Mouse (Mus musculus) c-Kit-positive CD71-negative TER-119-negative erythroid progenitor cells, embryonic 14.5 days (primary cell): Measurements from ENCODE around the gene Irx1.

ENCODE experiments used
- DNase-seq: peaks from one replicate; pipeline ENCODE4 v3.0.0-alpha.2; 2013; ENCODE audit warnings: low read depth

The Irx1 gene

DNA sequence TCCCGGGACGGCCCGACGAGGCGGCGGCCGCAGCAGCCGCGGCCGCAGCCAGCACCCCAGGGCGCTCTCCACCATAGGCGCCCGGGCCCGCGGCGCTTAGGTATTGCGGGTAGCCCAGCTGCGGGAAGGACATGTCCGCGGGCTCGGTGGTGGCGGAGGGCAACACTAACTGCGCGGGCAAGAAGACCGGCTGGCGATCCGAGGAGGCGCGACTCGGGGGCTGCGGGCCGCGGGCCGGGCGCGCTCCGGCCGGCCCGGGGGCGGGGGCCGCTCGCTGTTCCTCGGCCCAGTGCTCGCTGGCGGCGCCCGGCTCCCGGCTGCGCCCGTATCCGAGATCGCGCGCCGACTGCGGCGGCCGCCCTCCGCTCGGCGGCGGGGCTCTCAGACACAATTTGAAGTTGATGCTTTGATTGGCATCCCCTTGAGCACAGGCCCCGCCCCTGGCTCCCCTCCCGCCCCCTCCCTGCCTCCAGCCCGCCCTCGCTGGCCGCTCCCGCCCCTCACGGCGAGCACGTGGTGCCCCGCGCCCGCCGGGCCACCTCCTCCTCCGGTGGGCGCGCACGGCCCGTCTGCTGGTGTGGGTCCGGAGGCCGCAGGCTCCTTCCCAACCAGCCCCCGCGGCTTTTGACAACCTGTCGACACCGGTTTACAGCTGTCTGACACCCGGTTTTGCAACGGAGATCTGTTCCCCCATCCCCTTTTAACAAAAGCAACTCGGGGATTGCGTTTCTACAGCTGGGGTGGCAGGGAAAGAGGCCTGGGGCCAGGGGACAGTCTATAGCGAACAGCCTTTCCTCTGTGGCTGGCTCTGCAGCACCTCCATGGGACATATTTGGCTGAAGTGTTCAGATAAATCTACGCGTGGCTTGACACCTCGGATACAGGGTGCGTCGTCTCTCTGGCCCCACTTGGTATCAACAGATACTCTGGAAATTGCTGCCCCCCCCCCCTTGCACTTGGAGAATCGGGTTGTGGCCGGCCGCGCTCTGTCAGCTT lies at the start of gene Irx1:
TSS of gene Irx1 (minus strand) at position 368 of the 996 bp plus-strand sequence.
- no peak for DNase-seq

DNA sequence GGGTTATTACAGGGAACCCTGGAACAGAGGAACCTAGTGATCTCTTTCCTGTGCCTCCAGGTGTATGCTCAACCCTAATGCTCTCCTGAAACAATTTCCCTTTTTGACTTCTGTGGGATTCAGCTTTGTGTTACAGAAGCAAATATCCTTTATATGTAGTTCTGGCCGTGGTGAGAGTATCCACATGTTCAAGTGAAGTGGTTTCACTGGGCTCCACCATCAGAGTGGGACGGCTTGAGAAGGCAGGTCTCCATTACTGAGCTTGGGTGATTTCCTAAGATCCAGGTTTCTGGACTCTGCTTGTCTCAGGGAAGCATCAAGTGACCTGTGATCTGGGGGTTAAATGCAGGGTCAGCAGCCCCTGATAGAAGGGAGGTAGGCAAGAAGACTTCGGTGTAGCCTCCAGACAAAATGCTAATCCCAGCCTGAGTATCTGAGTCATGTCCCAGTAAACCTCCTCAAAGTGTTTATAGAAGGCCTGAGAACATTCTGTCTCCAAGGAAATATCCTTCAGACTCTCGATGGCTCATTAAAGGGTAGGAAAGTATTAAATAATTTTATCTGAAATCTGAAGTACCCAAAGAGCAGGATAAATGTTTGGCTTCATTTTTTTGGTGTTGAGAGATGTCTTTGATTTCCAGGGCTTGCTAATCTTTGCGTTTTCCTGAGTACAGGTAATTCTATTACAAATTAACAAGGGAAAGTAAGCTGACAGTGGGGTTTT lies 16.6 kb upstream of the Irx1 start:
- DNase-seq, result no peak

- DNase-seq, result no peak
Measured at GRCm38 (mm10) chr13:71975753-71976152, 12.2 kb upstream of the Irx1 start.

DNA sequence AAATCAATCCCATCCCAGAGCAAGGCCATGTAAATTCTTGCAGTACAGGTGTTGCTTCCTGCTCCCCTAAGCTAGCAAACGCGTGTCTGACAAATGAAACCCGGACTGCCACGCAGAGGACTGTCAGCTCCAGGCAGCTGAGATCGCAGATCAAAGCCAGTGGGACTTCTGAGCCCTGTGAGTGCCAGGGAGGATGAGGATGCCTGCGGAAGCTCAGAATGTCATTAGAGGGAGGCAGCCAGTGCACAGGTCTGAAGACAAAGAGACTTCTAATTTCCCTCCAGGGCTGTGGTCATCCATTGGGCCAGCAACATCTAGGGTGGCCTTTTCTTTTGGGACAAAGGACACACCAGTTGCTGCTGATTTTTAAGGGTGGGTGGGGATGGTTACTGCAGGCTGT lies 4.8 kb upstream of the Irx1 start:
- DNase-seq, result no peak

- no peak for DNase-seq
Measured at GRCm38 (mm10) chr13:71967341-71968250, 4.1 kb upstream of the Irx1 start.

DNA sequence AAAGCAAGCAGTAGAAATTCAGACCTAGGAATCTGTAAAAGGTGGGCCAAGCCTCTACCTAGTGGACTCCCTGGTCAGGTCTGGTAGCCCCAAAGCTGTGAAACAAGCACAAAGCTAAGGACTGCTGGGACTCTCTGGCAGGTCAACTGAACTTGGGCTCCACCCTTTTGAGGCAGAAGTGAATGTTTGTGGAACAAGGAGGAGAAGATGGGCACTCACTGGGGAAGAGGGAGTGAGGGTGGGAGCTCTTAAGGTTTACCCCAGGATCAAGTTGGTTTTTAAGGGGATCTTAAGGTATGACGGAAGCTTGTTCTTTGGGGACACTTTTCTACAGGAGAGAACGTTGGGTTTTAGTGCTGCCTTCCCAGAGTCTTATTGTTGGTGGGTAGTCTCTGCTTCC lies 3.1 kb upstream of the Irx1 start:
- DNase-seq, result no peak

GRCm38 (mm10) chr13:71964366-71964765 lies 843 bp upstream of the Irx1 start:
- no peak for DNase-seq

DNA sequence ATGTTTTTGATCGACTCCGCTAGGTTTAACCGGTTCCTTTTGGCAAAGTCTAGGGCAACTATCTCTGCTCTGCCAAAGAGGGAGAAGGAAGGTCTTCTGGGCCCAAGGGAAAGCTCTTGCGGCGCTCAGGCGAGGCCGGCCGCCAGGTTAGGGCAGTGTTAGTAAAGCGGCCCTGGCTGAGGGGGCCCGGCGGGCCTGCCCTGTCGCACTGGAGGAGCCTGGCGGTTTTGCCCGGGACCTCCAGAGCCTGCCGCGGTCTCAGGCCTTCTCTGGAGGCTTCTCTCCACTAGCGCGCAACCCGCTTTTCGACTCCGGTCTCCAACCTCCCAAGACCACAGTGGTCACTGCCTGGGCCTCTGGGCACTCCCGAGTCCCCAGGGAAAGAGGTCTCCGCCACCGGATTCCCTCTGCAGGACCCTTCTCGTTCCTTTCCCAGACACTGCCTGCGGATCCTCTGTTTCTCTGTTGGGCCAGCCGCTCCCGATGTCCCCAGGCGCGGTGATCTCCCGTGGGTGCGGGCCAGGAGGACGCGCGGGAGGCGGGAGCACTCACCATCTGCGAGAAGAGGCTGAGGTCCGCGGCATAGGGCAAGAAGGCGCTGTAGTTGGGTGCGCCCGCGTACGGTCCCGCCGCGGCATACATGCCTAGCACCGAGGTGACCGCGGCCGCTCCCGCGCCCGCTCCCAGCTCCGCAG lies 715 bp downstream of the Irx1 start:
- no peak for DNase-seq

- no peak for DNase-seq
Measured at GRCm38 (mm10) chr13:71961891-71962660, 1.4 kb downstream of the Irx1 start.

DNA sequence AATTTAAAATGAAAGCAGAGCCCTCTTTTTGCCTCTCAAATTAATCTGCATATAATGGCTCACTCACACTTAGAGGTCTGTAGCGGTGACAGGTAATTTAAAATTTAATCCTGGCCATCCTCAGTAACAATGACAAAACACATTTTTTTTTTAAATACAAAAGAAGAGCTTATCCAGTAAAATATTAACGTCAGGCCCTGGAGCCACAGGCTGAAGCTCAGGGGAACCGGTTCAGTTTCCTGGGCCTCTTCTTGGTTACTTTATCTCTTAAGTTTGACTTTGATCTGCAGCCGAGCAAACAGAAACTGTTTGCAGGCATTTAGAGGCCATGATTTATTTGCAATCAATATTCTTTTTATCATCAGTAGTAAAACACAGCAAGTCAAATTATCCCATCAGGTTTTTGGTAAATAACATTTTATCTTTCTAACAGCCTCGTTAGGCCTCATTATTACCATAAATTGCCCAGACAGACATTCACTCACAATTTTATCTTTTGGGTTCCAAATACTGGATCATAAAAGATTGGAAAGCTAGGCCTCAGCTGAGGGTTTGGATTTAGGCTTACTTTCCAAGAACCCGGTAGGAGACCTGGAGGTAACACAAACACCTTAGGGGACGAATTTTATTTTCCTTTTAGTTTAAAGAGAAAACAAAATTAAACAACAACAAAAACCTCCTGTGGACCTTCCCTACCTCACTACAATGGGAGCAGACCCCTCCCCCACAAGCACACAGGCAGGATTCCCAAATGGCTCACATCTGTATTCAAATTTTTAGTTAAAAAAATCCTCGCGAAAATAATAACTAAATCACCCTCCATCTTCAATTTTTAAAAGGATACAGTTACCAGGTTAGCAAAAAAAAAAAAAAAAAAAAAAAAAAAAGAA lies 2.4 kb downstream of the Irx1 start:
- no peak for DNase-seq

DNA sequence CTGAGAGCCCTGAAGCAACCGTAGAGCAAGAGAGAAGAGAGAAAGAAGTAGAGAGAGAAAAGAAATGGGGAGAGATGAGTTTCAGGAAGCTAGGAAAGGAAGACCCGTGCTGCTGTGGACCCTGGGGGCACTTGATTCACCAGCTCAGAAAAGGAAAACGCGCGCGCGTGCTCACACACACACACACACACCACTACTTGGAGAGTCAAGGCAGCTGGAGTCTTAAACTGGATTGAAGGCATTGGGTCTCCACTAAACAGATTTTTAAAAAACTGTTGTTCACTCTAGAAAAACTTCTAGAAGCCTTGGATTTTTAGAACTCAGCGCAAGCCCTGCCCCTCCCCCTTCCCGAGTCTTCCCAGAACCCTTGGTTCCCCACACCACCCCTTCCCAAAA lies 3.2 kb downstream of the Irx1 start:
- no peak for DNase-seq

DNA sequence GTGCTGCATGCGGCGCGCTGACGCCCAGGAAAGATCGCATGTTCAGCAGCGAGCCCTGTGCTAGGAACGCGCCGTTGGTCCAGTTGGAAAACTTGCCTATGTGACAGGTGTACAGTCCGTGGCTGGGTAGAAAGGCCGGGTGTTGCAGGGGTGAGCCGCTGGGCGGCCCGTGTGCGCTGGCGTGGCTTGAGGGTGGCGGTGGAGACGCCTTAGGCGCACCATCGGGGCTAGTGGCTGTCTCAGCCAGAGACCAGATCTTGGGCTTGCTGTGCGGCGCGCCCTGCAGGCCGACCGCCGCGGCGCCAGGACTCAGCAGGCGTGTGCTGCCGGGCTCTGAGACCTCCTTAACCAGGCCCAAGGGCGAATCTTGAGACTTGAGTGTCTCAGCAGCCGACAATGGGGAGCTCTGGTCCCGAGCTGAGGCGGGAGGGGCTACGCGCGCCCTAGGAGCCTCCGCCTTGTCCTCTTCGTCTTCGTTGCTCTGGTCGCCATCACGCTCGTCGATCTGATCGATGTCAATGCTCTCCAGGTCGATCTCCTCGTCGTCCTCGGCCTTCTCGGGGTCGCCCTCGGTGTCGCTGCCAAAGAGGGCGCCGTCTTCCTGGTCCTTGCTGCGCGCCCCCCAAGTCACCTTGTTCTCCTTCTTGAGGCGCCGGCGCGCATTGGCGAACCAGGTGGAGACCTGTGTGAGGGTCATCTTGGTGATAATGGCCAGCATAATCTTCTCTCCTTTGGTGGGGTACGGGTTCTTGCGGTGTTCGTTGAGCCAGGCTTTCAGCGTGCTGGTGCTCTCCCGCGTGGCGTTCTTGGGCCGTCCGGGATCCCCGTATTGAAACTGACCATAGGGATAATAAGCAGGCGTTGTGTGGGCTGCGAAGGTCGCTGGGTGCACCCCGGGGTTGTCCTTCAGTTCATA lies 3.9 kb downstream of the Irx1 start:
- no peak for DNase-seq

DNA sequence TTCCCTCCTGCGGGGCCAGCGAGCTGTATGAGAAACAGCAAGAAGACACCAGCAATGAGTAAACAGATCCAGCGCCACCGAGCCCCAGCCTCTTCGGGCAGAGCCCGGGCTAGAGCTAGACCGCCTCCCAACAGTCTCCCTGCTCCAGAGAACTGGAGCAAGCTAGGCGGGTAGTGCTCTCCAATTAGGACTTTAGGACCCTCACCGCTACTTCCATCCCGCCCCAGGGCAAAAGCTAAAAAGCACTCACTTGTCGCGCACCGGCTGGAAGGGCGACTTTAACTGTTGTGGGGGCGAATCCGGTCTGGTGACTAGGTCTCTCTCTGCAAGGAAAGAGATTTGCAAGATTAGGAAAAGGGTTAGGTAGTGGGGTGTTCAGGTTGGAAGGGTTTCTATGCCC lies 4.9 kb downstream of the Irx1 start:
- no peak for DNase-seq

GRCm38 (mm10) chr13:71957811-71958351 lies 5.6 kb downstream of the Irx1 start:
- DNase-seq, result no peak

DNA sequence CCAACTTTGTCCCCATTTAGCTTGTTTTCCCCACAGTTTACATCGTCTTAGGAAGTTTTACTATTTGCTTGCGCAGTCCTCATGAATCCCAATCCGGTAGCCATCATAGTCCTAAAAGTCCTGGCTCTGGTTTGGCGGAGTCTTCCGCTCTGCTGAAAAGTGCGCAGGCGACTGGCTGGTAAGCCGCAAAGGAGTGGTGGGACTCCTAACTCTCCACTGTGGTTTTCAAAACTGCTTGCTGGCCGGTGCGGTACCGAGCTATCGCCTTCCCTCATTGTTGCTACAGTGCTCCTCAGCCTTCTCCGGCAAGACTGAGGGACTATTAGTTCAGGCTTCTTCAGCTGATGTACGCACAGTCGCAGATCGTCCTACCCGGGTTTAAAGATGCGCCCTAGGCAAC lies 6.4 kb downstream of the Irx1 start:
- DNase-seq, result no peak

GRCm38 (mm10) chr13:71956481-71956880 lies 7.0 kb downstream of the Irx1 start:
- DNase-seq, result no peak

DNA sequence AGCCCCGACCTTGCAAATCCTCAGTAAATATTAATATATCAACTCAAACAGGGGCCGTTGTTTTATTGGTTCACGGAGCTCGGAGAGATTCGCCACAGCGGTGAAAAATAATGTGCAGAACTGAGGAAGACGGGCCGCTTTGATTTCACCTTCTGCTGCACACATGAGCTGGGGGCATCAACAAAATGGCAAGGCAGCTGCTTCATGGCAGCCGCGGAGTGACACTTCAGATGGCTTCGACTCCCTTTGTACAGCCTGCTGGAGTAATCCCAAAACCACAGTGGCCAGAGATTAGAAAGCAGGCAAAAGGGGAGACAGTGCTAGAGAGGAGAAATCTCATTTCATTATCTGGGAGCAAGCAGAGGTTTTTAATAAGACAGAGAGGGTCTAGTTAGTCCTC lies 11.6 kb downstream of the Irx1 start:
- DNase-seq, result no peak

DNA sequence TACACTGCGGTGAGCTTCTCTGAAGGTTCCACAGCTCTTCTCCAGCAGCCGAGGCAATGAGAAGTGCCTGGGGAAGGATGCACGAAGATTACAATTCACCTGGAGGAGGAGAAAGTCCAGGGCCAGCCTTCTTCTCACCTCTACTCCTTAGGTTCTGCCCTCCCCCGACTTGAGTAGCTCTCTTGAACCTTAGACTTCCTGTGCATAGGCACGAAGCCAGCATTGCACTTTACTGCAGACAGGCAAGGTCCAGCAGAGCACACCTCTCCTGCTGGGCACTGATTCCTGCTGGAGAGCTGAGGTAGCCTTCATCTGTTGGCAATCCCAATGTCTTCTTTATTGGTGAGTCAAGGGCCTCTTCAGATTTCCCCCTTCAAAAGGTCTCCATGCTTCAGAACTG lies 13.7 kb downstream of the Irx1 start:
- no peak for DNase-seq
